Mouse (Mus musculus) midbrain, postnatal 0 days (tissue): ENCODE results near the gene Fam210b. TPM values are rescaled to one million over a fixed set of nuclear protein-coding genes. Genes with fewer than 3 reads are reported as not detected.

ENCODE experiments used
- ATAC-seq: fragments of 200-750 bp; cut with Nextera tagmentation; 2 replicates; pipeline ENCODE4 v1.8.0; 2017; ENCODE audit warnings: moderate number of reproducible peaks, mild to moderate bottlenecking, moderate TSS enrichment, moderate library complexity; ENCODE audit not compliant: low FRiP score
- DNase-seq: peaks from one replicate; pipeline ENCODE4 v3.0.0-alpha.2; 2015; ENCODE audit warnings: low spot score
- H3K27ac ChIP-seq: fragments of 300-500 bp; sonication (generic); 2 replicates; pipeline ENCODE4 v1.5.1; 2014; ENCODE audit warnings: low read depth, mild to moderate bottlenecking, low read length, mixed read lengths
- H3K27me3 ChIP-seq: fragments of 300-500 bp; sonication (generic); 2 replicates; pipeline ENCODE4 v1.6.1; 2014; ENCODE audit warnings: low read length, control low read depth, mixed read lengths; ENCODE audit not compliant: insufficient read depth
- H3K36me3 ChIP-seq: fragments of 300-500 bp; sonication (generic); 2 replicates; pipeline ENCODE4 v1.6.1; 2014; ENCODE audit warnings: low read length, control low read depth, mixed read lengths; ENCODE audit not compliant: insufficient read depth
- H3K4me1 ChIP-seq: fragments of 300-500 bp; sonication (generic); 2 replicates; pipeline ENCODE4 v1.6.1; 2014; ENCODE audit warnings: mild to moderate bottlenecking, control low read depth, antibody characterized with exemption, low read length, mixed read lengths; ENCODE audit not compliant: insufficient read depth
- H3K4me2 ChIP-seq: fragments of 300-500 bp; sonication (generic); 2 replicates; pipeline ENCODE4 v1.6.1; 2014; ENCODE audit warnings: low read depth, mild to moderate bottlenecking, low read length, mixed read lengths; ENCODE audit not compliant: poor library complexity, severe bottlenecking
- H3K4me3 ChIP-seq: fragments of 300-500 bp; sonication (generic); 2 replicates; pipeline ENCODE4 v1.5.1; 2014; ENCODE audit warnings: low read depth, mild to moderate bottlenecking, low read length, moderate library complexity
- H3K9ac ChIP-seq: fragments of 300-500 bp; sonication (generic); replicated peaks from 2 replicates; pipeline ENCODE4 v1.6.1; 2014; ENCODE audit warnings: mild to moderate bottlenecking, low read length, moderate library complexity, mixed read lengths; ENCODE audit not compliant: poor library complexity, severe bottlenecking
- H3K9me3 ChIP-seq: fragments of 300-500 bp; sonication (generic); 2 replicates; pipeline ENCODE4 v1.6.1; 2016; ENCODE audit warnings: low read length, control low read depth
- CTCF ChIP-seq: IDR thresholded peaks from 2 replicates; pipeline ENCODE4 v1.5.1; 2016; ENCODE audit warnings: antibody characterized with exemption, mild to moderate bottlenecking
- WGBS: fragments of 180-500 bp; shearing (Covaris S2); extraction: QIAGEN DNeasy Blood & Tissue Kit; methylation state at CpG from one replicate; pipeline ENCODE4 v1.1.7; 2014; 5-methylcytosine and 5-hydroxymethylcytosine counted together
- polyA plus RNA-seq: library from polyadenylated mRNA; unstranded; fragments of >200 nt; fragmentation: Nextera tagmentation; extraction: Ambion mirVana; gene quantifications from 2 replicates; pipeline ENCODE4 v1.2.1, GENCODE M21; 2015
- total RNA-seq: library from RNA; depleted of rRNA; stranded (reverse); fragments of >200 nt; gene quantifications from 2 replicates; pipeline ENCODE4 v1.2.3, GENCODE M21; 2014

Gene Fam210b
- total and polyA plus RNA-seq, 2 experiments from 2014 or later: 10.2 to 21.1 TPM

DNA sequence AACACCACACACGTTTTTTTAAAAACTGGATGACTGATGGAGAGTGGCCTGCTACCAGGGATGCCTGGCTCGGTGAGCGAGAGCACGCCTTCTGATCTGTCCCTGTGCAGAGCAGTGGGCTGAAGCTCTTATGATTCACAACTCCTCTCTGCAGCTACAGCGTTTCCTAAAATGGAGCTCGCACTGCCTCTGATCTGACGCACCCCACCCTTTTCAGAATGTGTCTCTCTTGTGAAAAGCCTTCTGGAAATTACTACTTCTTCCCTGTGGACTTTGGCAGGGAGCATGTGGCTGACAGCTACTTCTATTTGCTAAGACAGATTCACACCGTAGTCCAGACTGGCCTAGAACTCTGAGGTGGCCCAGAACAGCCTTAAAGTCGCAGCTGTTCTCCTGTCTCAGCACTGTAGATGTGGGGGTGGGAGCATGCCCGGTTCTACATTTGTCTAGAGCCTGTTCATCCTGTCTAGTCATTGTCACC, 46.7 kb downstream of the Fam210b start:
- WGBS: 75% methylated on average over 10 of the region's 10 CpGs
- Histone ChIP-seq H3K36me3 (no peaks in the 10 kb centered on the region), H3K9ac (no peak overlapping the region), H3K27ac (no peak overlapping the region), H3K4me3 (no peak overlapping the region), H3K4me2 (no peak overlapping the region), H3K4me1 (no peaks in the 10 kb centered on the region), H3K9me3 (no peaks in the 10 kb centered on the region), H3K27me3 (no peaks in the 10 kb centered on the region)
- ATAC-seq: no peak
- no peak for DNase-seq
- TF ChIP-seq CTCF: no peak

DNA sequence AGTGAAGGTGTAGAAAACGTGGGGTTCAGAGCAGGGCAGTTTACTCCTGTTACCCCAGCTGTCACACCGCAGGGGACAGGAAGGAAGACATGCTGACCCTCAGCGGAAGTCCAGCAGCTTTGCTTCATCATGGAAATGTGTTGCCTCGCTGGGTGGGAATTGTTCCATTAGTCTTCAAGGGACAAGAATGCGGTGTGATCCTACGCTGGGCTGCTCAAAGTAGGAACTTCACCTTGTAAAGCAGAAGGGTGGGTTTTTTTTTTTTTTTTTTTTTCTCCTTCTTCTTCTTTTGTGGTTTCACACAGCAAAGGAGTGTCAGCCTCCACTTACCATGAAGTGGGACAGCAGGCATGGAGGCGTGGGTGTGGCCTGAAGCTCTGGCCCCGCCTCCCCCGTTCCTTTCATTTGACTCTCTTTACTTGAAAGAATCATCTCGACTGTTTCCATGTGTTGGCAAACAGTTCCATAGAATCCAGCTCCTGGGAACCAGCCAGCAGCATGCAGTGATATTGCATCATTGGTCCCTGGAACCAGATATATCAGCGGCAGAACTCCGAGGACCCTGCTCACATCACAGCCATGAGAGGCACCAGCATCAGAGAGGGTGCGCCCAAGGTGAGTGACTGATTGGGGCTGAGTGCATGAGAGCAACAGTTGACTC, 48.2 kb downstream of the Fam210b start, which contains the start of gene Cass4:
Gene Cass4 (plus strand): TSS at position 404 of the 661 bp plus-strand sequence.
- no peak for ATAC-seq
- DNase-seq: no peak
- no peak within 1 kb of the TSS for H3K4me3 ChIP-seq

DNA sequence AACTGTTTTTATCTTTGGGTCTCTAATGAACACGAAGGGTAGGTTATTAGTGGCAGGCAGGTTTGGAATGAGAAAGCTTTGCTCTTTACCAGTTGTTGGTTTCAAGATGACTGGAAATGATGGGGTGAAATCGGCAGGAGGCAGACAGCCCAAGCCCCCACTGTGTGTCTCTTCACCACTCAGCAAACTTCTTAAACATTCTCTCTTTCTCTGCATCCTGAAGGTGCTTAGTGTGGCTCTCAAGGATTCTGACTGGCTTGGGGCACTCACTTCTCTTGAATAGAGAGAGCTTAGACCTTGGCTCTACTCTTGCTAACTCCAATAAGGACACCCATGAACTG, 48.7 kb downstream of the Fam210b start:
- WGBS: 71% methylated on average over 2 of the region's 2 CpGs
- Histone ChIP-seq H3K27me3 (no peaks in the 10 kb centered on the region), H3K27ac (no peak overlapping the region), H3K4me3 (no peak overlapping the region), H3K4me1 (no peaks in the 10 kb centered on the region), H3K36me3 (no peaks in the 10 kb centered on the region), H3K9me3 (no peaks in the 10 kb centered on the region), H3K9ac (no peak overlapping the region), H3K4me2 (no peak overlapping the region)
- ATAC-seq: no peak
- no peak for TF ChIP-seq CTCF
- no peak for DNase-seq

More for the DNA sequence above, 48.2 kb downstream of the Fam210b start, which contains the start of gene Cass4:
- Histone ChIP-seq H3K9ac (no peak within 1 kb of the TSS), H3K9me3 (no peaks in the 10 kb centered on the region), H3K4me2 (no peak within 1 kb of the TSS), H3K36me3 (no peaks in the 10 kb centered on the region), H3K27ac (no peak within 1 kb of the TSS), H3K27me3 (no peaks in the 10 kb centered on the region), H3K4me1 (no peaks in the 10 kb centered on the region)
- 45% methylated on average over 13 of the region's 13 CpGs for WGBS
- no peak for TF ChIP-seq CTCF

DNA sequence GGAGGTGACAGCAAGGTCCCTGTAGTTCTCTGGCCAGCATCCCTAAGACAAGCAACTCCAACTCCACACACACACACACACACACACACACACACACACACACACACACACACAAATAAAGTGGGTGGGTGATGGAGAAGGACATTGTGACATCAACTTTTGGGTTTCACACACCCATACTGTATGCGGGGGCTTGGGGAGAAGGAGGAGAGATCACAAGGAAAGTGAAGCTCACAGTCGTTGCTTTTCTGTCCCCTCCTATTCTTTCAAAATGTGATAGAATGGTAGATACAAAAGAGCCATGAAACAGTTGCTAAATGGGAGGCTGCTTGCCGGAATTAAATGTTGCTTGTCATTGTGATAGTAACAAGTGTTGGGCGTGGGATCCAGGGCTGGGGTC, 49.3 kb downstream of the Fam210b start:
- Histone ChIP-seq H3K4me2 (no peak overlapping the region), H3K27ac (no peak overlapping the region), H3K4me1 (no peaks in the 10 kb centered on the region), H3K9ac (no peak overlapping the region), H3K9me3 (no peaks in the 10 kb centered on the region), H3K36me3 (no peaks in the 10 kb centered on the region), H3K4me3 (no peak overlapping the region), H3K27me3 (no peaks in the 10 kb centered on the region)
- ATAC-seq: no peak
- DNase-seq: no peak
- WGBS: 72% methylated on average over 4 of the region's 4 CpGs
- TF ChIP-seq CTCF: no peak

GRCm38 (mm10) chr2:172395961-172396360, 50.6 kb downstream of the Fam210b start:
- no peaks in the 10 kb centered on the region for H3K36me3 ChIP-seq
- H3K4me3 ChIP-seq: no peak overlapping the region
- no peak overlapping the region for H3K27ac ChIP-seq
- 44% methylated on average over 9 of the region's 9 CpGs for WGBS
- no peak for TF ChIP-seq CTCF
- DNase-seq (no peak), ATAC-seq (no peak)
- H3K4me1 ChIP-seq: no peaks in the 10 kb centered on the region
- no peaks in the 10 kb centered on the region for H3K27me3 ChIP-seq
- no peaks in the 10 kb centered on the region for H3K9me3 ChIP-seq
- no peak overlapping the region for H3K9ac ChIP-seq
- H3K4me2 ChIP-seq: no peak overlapping the region

GRCm38 (mm10) chr2:172399901-172400300, 54.5 kb downstream of the Fam210b start:
- 29% methylated on average over 9 of the region's 9 CpGs for WGBS
- ATAC-seq (no peak), DNase-seq (peak; percentile 6)

More at GRCm38 (mm10) chr2:172399901-172400300, 54.5 kb downstream of the Fam210b start:
- Histone ChIP-seq H3K36me3 (no peaks in the 10 kb centered on the region), H3K4me1 (no peaks in the 10 kb centered on the region), H3K27ac (no peak overlapping the region), H3K27me3 (no peaks in the 10 kb centered on the region), H3K4me2 (no peak overlapping the region), H3K4me3 (no peak overlapping the region), H3K9ac (no peak overlapping the region), H3K9me3 (no peaks in the 10 kb centered on the region)
- TF ChIP-seq CTCF: no peak
